Mouse (Mus musculus) brain, embryonic 14.5 days (tissue): ENCODE data around the gene Egln1. TPM values are rescaled to one million over a fixed set of nuclear protein-coding genes. Genes with fewer than 3 reads are reported as not detected.

Experiments
- DNase-seq: peaks from one replicate; pipeline ENCODE4 v3.0.0-alpha.2; 2011; ENCODE audit warnings: low read depth
- CTCF ChIP-seq: fragments of 200-500 bp; IDR thresholded peaks from 2 replicates; pipeline ENCODE4 v1.5.1; 2012; ENCODE audit warnings: inconsistent platforms, mild to moderate bottlenecking, moderate library complexity, borderline replicate concordance; ENCODE audit not compliant: insufficient read depth, insufficient read length; ENCODE audit errors: extremely low read depth
- POLR2A ChIP-seq: fragments of 200-500 bp; IDR thresholded peaks from 2 replicates; pipeline ENCODE4 v1.6.1; 2012; ENCODE audit warnings: mild to moderate bottlenecking, inconsistent platforms, borderline replicate concordance; ENCODE audit not compliant: poor library complexity, insufficient read depth, insufficient read length, severe bottlenecking; ENCODE audit errors: extremely low read depth
- polyA plus RNA-seq: library from polyadenylated mRNA; depleted of rRNA; stranded (reverse); fragments of >200 nt; gene quantifications from 2 replicates; pipeline ENCODE4 v1.2.3, GENCODE M21; 2012; rRNA removed

Gene Egln1
- polyA plus RNA-seq, 1 experiment = 58.9 TPM

- TF ChIP-seq POLR2A (no peak), CTCF (no peak)
- no peak for DNase-seq
Measured at GRCm38 (mm10) chr8:124866669-124867068, 82.5 kb downstream of the Egln1 start.

GRCm38 (mm10) chr8:124863729-124864128 lies 85.4 kb downstream of the Egln1 start:
- no peak for DNase-seq
- TF ChIP-seq CTCF (no peak), POLR2A (no peak)

- DNase-seq = no peak
- no peak for TF ChIP-seq POLR2A
- TF ChIP-seq CTCF = no peak
Measured at GRCm38 (mm10) chr8:124863163-124863677, 85.9 kb downstream of the Egln1 start.

- peak; percentile 96 for DNase-seq
- peak; percentile 97 for TF ChIP-seq POLR2A
- TF ChIP-seq CTCF = no peak
Measured at GRCm38 (mm10) chr8:124862321-124863162, 86.6 kb downstream of the Egln1 start, which contains the start of the genes Gnpat and 2810004N23Rik. Gnpat (plus strand) TSS chr8:124863033. 2810004N23Rik (minus strand) TSS chr8:124863120.

- no peak for DNase-seq
- TF ChIP-seq CTCF (no peak), POLR2A (no peak)
Measured at GRCm38 (mm10) chr8:124860188-124860587, 88.9 kb downstream of the Egln1 start.

- DNase-seq = no peak
- TF ChIP-seq POLR2A = no peak
- peak; percentile 36; the same call in 1 of the 2 replicates for TF ChIP-seq CTCF
Measured at GRCm38 (mm10) chr8:124859466-124859865, 89.7 kb downstream of the Egln1 start.

Other genes with a start within 250 kb of the Egln1 start
- gene Ttc13, start 227.3 kb downstream of the Egln1 start, polyA plus RNA-seq = 56.3 and 57.0 TPM in 2 replicates
- 45.7 and 53.7 TPM in 2 replicates for gene Arv1, start 227.2 kb downstream of the Egln1 start, polyA plus RNA-seq
- 0.49 and 0.64 TPM in 2 replicates for gene Fam89a, start 197.5 kb downstream of the Egln1 start, polyA plus RNA-seq
- 41.7 and 81.6 TPM in 2 replicates for gene Trim67, start 156.2 kb downstream of the Egln1 start, polyA plus RNA-seq
- 81.7 and 84.6 TPM in 2 replicates for gene Gnpat, start 86.3 kb downstream of the Egln1 start, polyA plus RNA-seq
- 22.6 and 23.7 TPM in 2 replicates for gene 2810004N23Rik, start 86.2 kb downstream of the Egln1 start, polyA plus RNA-seq
- gene Exoc8, start 51.6 kb downstream of the Egln1 start, polyA plus RNA-seq = 10.3 and 15.2 TPM in 2 replicates
- 20.0 and 20.3 TPM in 2 replicates for gene Sprtn, start 51.4 kb downstream of the Egln1 start, polyA plus RNA-seq
- gene Tsnax, start 63.7 kb upstream of the Egln1 start, polyA plus RNA-seq = 160 and 167 TPM in 2 replicates
- 1.6 and 2.1 TPM in 2 replicates for gene Disc1, start 104.9 kb upstream of the Egln1 start, polyA plus RNA-seq